Mouse (Mus musculus): ENCODE results near the gene Mllt3.

Mllt3 gene

GRCm38 (mm10) chr4:87728581-87728980, 304.6 kb downstream of the Mllt3 start:
- no peak for TF ChIP-seq GATA4 (IDR thresholded peaks at IDR 0.05; ENCODE audit: insufficient replicate concordance, low read length)

DNA sequence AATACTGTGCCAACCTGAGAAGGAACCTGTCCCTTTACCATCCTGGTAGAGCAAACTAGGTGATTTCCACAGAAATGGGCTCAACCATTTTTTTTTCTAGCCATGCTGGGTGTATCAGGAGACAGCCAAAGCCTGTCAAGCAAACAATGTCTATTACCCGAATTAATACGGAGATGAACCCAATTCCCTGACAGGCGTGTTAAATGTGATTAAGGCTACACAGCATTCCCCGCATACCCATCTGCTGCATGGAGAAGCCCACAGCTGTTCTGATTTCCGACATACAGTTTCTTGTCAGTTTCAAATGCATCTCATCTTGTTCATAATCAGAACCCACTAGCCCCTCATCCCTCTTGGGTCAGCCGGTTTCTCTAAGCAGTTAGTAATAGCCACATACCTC, 309.7 kb downstream of the Mllt3 start:
- TF ChIP-seq GATA4 (IDR thresholded peaks at IDR 0.05; ENCODE audit: insufficient replicate concordance, low read length): no peak

Data from liver, adult (tissue).